Mouse (Mus musculus) midbrain, postnatal 0 days (tissue): ENCODE measurements around the gene Srgap3. TPM values are rescaled to one million over a fixed set of nuclear protein-coding genes. Genes with fewer than 3 reads are reported as not detected.

ENCODE experiments used
- ATAC-seq: fragments of 200-750 bp; cut with Nextera tagmentation; 2 replicates; pipeline ENCODE4 v1.8.0; 2017; ENCODE audit warnings: moderate number of reproducible peaks, mild to moderate bottlenecking, moderate TSS enrichment, moderate library complexity; ENCODE audit not compliant: low FRiP score
- DNase-seq: peaks from one replicate; pipeline ENCODE4 v3.0.0-alpha.2; 2015; ENCODE audit warnings: low spot score
- H3K27ac ChIP-seq: fragments of 300-500 bp; sonication (generic); 2 replicates; pipeline ENCODE4 v1.5.1; 2014; ENCODE audit warnings: low read depth, mild to moderate bottlenecking, low read length, mixed read lengths
- H3K27me3 ChIP-seq: fragments of 300-500 bp; sonication (generic); 2 replicates; pipeline ENCODE4 v1.6.1; 2014; ENCODE audit warnings: low read length, control low read depth, mixed read lengths; ENCODE audit not compliant: insufficient read depth
- H3K36me3 ChIP-seq: fragments of 300-500 bp; sonication (generic); 2 replicates; pipeline ENCODE4 v1.6.1; 2014; ENCODE audit warnings: low read length, control low read depth, mixed read lengths; ENCODE audit not compliant: insufficient read depth
- H3K4me1 ChIP-seq: fragments of 300-500 bp; sonication (generic); 2 replicates; pipeline ENCODE4 v1.6.1; 2014; ENCODE audit warnings: mild to moderate bottlenecking, control low read depth, antibody characterized with exemption, low read length, mixed read lengths; ENCODE audit not compliant: insufficient read depth
- H3K4me2 ChIP-seq: fragments of 300-500 bp; sonication (generic); 2 replicates; pipeline ENCODE4 v1.6.1; 2014; ENCODE audit warnings: low read depth, mild to moderate bottlenecking, low read length, mixed read lengths; ENCODE audit not compliant: poor library complexity, severe bottlenecking
- H3K4me3 ChIP-seq: fragments of 300-500 bp; sonication (generic); 2 replicates; pipeline ENCODE4 v1.5.1; 2014; ENCODE audit warnings: low read depth, mild to moderate bottlenecking, low read length, moderate library complexity
- H3K9ac ChIP-seq: fragments of 300-500 bp; sonication (generic); replicated peaks from 2 replicates; pipeline ENCODE4 v1.6.1; 2014; ENCODE audit warnings: mild to moderate bottlenecking, low read length, moderate library complexity, mixed read lengths; ENCODE audit not compliant: poor library complexity, severe bottlenecking
- H3K9me3 ChIP-seq: fragments of 300-500 bp; sonication (generic); 2 replicates; pipeline ENCODE4 v1.6.1; 2016; ENCODE audit warnings: low read length, control low read depth
- CTCF ChIP-seq: IDR thresholded peaks from 2 replicates; pipeline ENCODE4 v1.5.1; 2016; ENCODE audit warnings: antibody characterized with exemption, mild to moderate bottlenecking
- WGBS: fragments of 180-500 bp; shearing (Covaris S2); extraction: QIAGEN DNeasy Blood & Tissue Kit; methylation state at CpG from one replicate; pipeline ENCODE4 v1.1.7; 2014; 5-methylcytosine and 5-hydroxymethylcytosine counted together
- polyA plus RNA-seq: library from polyadenylated mRNA; unstranded; fragments of >200 nt; fragmentation: Nextera tagmentation; extraction: Ambion mirVana; gene quantifications from 2 replicates; pipeline ENCODE4 v1.2.1, GENCODE M21; 2015
- total RNA-seq: library from RNA; depleted of rRNA; stranded (reverse); fragments of >200 nt; gene quantifications from 2 replicates; pipeline ENCODE4 v1.2.3, GENCODE M21; 2014

Srgap3 gene
- total and polyA plus RNA-seq, 2 experiments from 2014 or later: 29.8 to 58.6 TPM

DNA sequence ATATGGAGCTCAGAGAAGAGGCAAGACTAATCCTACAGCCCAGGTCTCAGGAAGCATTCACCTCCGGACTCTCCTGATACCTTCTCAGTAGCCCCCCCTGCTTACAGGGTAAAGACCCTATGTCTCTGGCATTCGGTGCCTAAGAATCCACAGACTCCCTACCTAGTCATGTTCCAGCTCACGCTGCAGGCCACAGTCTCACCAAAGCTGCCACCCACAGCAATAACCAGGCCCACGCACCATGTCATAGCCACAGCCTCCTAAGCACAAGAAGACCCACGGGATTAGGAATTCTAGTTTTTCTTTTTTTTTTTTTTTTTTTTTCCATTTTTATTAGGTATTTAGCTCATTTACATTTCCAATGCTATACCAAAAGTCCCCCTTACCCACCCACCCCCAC lies 112.6 kb downstream of the Srgap3 start:
- H3K4me2 ChIP-seq: no peak overlapping the region
- WGBS: 72% methylated on average over 5 of the region's 5 CpGs
- H3K27ac ChIP-seq: peak overlapping the region; percentile 49; the same call in 1 of the 2 replicates
- ATAC-seq: no peak
- H3K4me3 ChIP-seq: no peak overlapping the region
- H3K9ac ChIP-seq: no peak overlapping the region
- no peaks in the 10 kb centered on the region for H3K36me3 ChIP-seq
- DNase-seq: no peak
- no peaks in the 10 kb centered on the region for H3K9me3 ChIP-seq
- peaks cover 21% of the 10 kb centered on the region for H3K4me1 ChIP-seq
- TF ChIP-seq CTCF: no peak
- H3K27me3 ChIP-seq: no peaks in the 10 kb centered on the region

- H3K27ac ChIP-seq: peak overlapping the region; percentile 49
- no peak overlapping the region for H3K4me3 ChIP-seq
- 23% methylated on average over 6 of the region's 6 CpGs for WGBS
- H3K36me3 ChIP-seq: peaks cover 4% of the 10 kb centered on the region; the same call in 1 of the 2 replicates
- ATAC-seq (no peak), DNase-seq (peak; percentile 55)
- H3K27me3 ChIP-seq: no peaks in the 10 kb centered on the region
- H3K4me1 ChIP-seq: peaks cover 15% of the 10 kb centered on the region
- H3K4me2 ChIP-seq: no peak overlapping the region
- no peaks in the 10 kb centered on the region for H3K9me3 ChIP-seq
- H3K9ac ChIP-seq: no peak overlapping the region
- no peak for TF ChIP-seq CTCF
Measured at GRCm38 (mm10) chr6:112833763-112834162, 113.3 kb downstream of the Srgap3 start.

DNA sequence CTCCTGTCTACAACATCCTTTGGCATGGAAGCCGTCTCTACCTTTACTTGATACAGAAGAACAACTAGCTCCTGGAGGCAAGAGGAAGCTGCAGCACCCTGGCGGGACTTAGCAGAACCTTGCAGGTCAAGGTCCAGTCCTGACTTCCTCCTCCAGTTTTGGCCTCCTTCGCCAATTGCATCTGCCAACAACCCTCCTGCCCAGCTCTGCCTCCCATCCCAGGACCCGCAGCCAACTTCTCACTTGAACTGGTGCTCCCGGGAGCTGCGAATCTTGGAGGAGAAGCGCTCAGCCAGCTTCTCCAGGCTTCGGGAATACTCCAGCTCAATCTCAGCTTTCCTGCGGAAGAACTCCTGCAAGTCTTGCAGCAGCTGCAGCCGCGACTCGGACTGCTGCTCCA lies 117.9 kb downstream of the Srgap3 start:
- no peak overlapping the region for H3K4me3 ChIP-seq
- no peak for ATAC-seq
- peaks cover 9% of the 10 kb centered on the region for H3K4me1 ChIP-seq
- no peak overlapping the region for H3K9ac ChIP-seq
- no peak for TF ChIP-seq CTCF
- H3K9me3 ChIP-seq: no peaks in the 10 kb centered on the region
- peaks cover 7% of the 10 kb centered on the region; the same call in 1 of the 2 replicates for H3K36me3 ChIP-seq
- H3K27me3 ChIP-seq: no peaks in the 10 kb centered on the region
- 0 out of 2 replicates have a peak overlapping the region, but pooled peaks have one; percentile 6 for H3K27ac ChIP-seq
- DNase-seq: no peak
- no peak overlapping the region for H3K4me2 ChIP-seq
- WGBS: 59% methylated on average over 12 of the region's 12 CpGs

DNA sequence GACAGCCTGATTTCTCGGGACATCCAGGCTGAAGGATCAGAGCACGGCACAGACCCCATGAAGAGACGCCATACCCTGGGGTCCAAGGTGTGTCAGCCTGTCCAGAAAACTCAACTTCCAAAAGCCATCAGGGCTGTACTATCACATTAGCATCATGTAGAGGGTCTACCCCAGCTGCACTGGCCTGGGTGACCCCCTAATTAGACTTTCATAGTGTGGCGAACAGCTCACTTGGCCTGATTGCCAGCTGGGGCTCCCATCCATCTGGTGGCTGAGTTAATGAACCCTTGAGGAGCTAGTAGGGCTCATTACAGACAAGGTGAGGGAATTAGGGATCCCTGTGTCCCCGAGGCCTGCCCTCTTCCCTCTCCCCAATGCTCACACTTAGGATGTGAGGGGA lies 118.6 kb downstream of the Srgap3 start:
- no peak overlapping the region for H3K4me3 ChIP-seq
- H3K4me2 ChIP-seq: no peak overlapping the region
- H3K9ac ChIP-seq: no peak overlapping the region
- H3K4me1 ChIP-seq: peaks cover 3% of the 10 kb centered on the region; the same call in 1 of the 2 replicates
- H3K9me3 ChIP-seq: no peaks in the 10 kb centered on the region
- peaks cover 7% of the 10 kb centered on the region; the same call in 1 of the 2 replicates for H3K36me3 ChIP-seq
- ATAC-seq (no peak), DNase-seq (peak; percentile 19)
- WGBS: 48% methylated on average over 5 of the region's 5 CpGs
- H3K27me3 ChIP-seq: no peaks in the 10 kb centered on the region
- H3K27ac ChIP-seq: no peak overlapping the region
- TF ChIP-seq CTCF: no peak

GRCm38 (mm10) chr6:112825657-112826056 lies 121.4 kb downstream of the Srgap3 start:
- no peaks in the 10 kb centered on the region for H3K27me3 ChIP-seq
- no peak for DNase-seq
- H3K9ac ChIP-seq: no peak overlapping the region
- H3K9me3 ChIP-seq: no peaks in the 10 kb centered on the region
- H3K4me2 ChIP-seq: no peak overlapping the region
- H3K36me3 ChIP-seq: peaks cover 7% of the 10 kb centered on the region; the same call in 1 of the 2 replicates
- WGBS: 96% methylated on average over 6 of the region's 6 CpGs
- no peak for TF ChIP-seq CTCF
- no peak overlapping the region for H3K27ac ChIP-seq
- ATAC-seq: no peak
- peaks cover 13% of the 10 kb centered on the region for H3K4me1 ChIP-seq
- no peak overlapping the region for H3K4me3 ChIP-seq

DNA sequence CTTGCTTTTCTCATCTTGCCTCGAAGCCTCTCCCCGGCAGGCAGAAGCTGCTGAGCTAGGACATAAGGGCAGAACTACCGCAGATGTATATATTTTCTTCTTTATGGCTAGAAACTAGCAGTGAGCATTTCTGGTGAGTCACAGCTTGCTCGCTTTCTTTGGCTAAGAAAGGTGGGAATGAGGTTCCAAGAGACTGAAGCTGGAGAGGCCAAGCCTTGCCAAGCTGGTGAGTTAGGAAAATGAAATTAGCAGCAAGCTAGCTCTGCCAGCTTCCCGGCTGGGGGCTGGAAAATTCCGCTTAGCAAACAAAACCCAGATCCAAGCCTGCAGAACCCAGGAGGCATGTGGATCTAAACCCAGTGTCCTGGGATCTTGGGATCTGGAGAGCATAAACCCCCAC lies 124.0 kb downstream of the Srgap3 start:
- Histone ChIP-seq H3K9me3 (no peaks in the 10 kb centered on the region), H3K4me3 (no peak overlapping the region), H3K9ac (no peak overlapping the region), H3K27ac (no peak overlapping the region), H3K36me3 (no peaks in the 10 kb centered on the region), H3K4me2 (no peak overlapping the region), H3K27me3 (no peaks in the 10 kb centered on the region), H3K4me1 (peaks cover 17% of the 10 kb centered on the region)
- no peak for TF ChIP-seq CTCF
- 78% methylated on average over 6 of the region's 6 CpGs for WGBS
- ATAC-seq (no peak), DNase-seq (peak; percentile 40)
